Comparison of ENCODE assay signal across 10 mouse cellular contexts in genomic region chr3:96486064-96486827, GRCm38 (mm10). TPM values are rescaled to one million over a fixed set of nuclear protein-coding genes. Genes with fewer than 3 reads are reported as not detected.
DNase-seq lines count a peak whose midpoint lies in the region; ATAC-seq and TF ChIP-seq lines count a peak whose summit lies in the region.
"Not testable (repeated sequence)": the region's sequence is repeated elsewhere in the genome, so short reads cannot be mapped to it uniquely, and the experiment has no call there.
"Had no signal": no experiment of that assay in that cellular context is flagged by ENCODE, and none has a peak within 500 bp of the region (broad histone marks: within the 10 kb centered on the region; RNA-seq: fewer than 3 reads in every experiment).

No protein-coding gene starts in this region.

- H3K4me1 ChIP-seq in brown adipose tissue, adult 24 weeks (ENCODE audit: control insufficient read depth, insufficient read depth, insufficient read length, low read length); forebrain, embryonic 14.5 days (ENCODE audit: control insufficient read depth, insufficient read depth, low read length); intestine, embryonic 15.5 days (replicated peaks); liver, adult 2 months (ENCODE audit: control insufficient read depth, insufficient read depth, low read length): not testable (repeated sequence)
- H3K4me1 ChIP-seq in heart, embryonic 15.5 days (replicated peaks) = peaks cover 18% of the 10 kb centered on the region

- not testable (repeated sequence) for H3K79me2 ChIP-seq in liver, adult 2 months (ENCODE audit: control insufficient read depth, insufficient read depth, low read length); myocyte (ENCODE audit: control insufficient read depth, insufficient read depth)

- not testable (repeated sequence) for TF ChIP-seq POLR2A in liver, adult 2 months (IDR thresholded peaks at IDR 0.05; ENCODE audit: extremely low read depth, insufficient read depth, low read length); myocyte (IDR thresholded peaks at IDR 0.05; ENCODE audit: insufficient read length, low read depth)

- DNase-seq in forebrain, embryonic 14.5 days (ENCODE audit: low spot score); liver, adult 2 months (ENCODE audit: extremely low read depth, low read depth, low spot score): not testable (repeated sequence)
- peak; percentile 22 for DNase-seq in lung, postnatal 25 days (ENCODE audit: low spot score)

- H3K27me3 ChIP-seq in forebrain, embryonic 14.5 days (replicated peaks; ENCODE audit: control insufficient read depth, insufficient read depth, low read length); heart, embryonic 15.5 days; intestine, embryonic 15.5 days (replicated peaks); liver, adult 2 months (ENCODE audit: control insufficient read depth, insufficient read depth, low read length); myocyte (ENCODE audit: control insufficient read depth, insufficient read depth, insufficient read length): not testable (repeated sequence)

- ATAC-seq in forebrain, embryonic 14.5 days = peak; percentile 30
- ATAC-seq in heart, embryonic 15.5 days (replicated peaks; ENCODE audit: insufficient number of reproducible peaks, insufficient read depth, low FRiP score, low read depth) = peak; percentile 32
- ATAC-seq in intestine, embryonic 15.5 days = peak; percentile 73

- not testable (repeated sequence) for TF ChIP-seq CTCF in liver, adult 2 months (IDR thresholded peaks at IDR 0.05; ENCODE audit: low read depth, low read length)

- not testable (repeated sequence) for H3K36me3 ChIP-seq in forebrain, embryonic 14.5 days (ENCODE audit: control insufficient read depth, insufficient read depth, low read length); heart, embryonic 15.5 days; intestine, embryonic 15.5 days; liver, adult 2 months (ENCODE audit: control insufficient read depth, insufficient read depth, low read length); myocyte (ENCODE audit: control insufficient read depth, insufficient read depth)

- WGBS in forebrain, embryonic 14.5 days = 2% methylated on average over 3 of the region's 34 CpGs
- 4% methylated on average over 4 of the region's 34 CpGs for WGBS in heart, embryonic 15.5 days
- WGBS in intestine, embryonic 15.5 days = 0% methylated on average over 5 of the region's 34 CpGs
- 0% methylated on average over 5 of the region's 34 CpGs for WGBS in liver, adult 2 months

- H3K27ac ChIP-seq in brown adipose tissue, adult 24 weeks (replicated peaks; ENCODE audit: low read depth, low read length); forebrain, embryonic 14.5 days (ENCODE audit: low read depth, low read length); heart, embryonic 15.5 days; intestine, embryonic 15.5 days: not testable (repeated sequence)
- H3K27ac ChIP-seq in liver, adult 2 months (replicated peaks; ENCODE audit: insufficient read depth, low read depth, low read length) = 0 out of 2 replicates have a peak overlapping the region, but pooled peaks have one; percentile 29

- not testable (repeated sequence) for H3K9me3 ChIP-seq in forebrain, embryonic 14.5 days (replicated peaks; ENCODE audit: control insufficient read depth, low read length); heart, embryonic 15.5 days (replicated peaks); intestine, embryonic 15.5 days

- not testable (repeated sequence) for H3K9ac ChIP-seq in forebrain, embryonic 14.5 days (ENCODE audit: low read length); heart, embryonic 15.5 days; intestine, embryonic 15.5 days; liver, adult 2 months (ENCODE audit: low read depth, low read length)

- 0 out of 2 replicates have a peak overlapping the region, but pooled peaks have one; percentile 10 for H3K4me3 ChIP-seq in brown adipose tissue, adult 24 weeks (ENCODE audit: insufficient read depth, low read depth, low read length)
- not testable (repeated sequence) for H3K4me3 ChIP-seq in forebrain, embryonic 14.5 days (ENCODE audit: low read depth, low read length); heart, embryonic 15.5 days; intestine, embryonic 15.5 days (replicated peaks); liver, adult 2 months (ENCODE audit: insufficient read depth, low read depth, low read length); myocyte

- not testable (repeated sequence) for H3K4me2 ChIP-seq in forebrain, embryonic 14.5 days (ENCODE audit: low read length); intestine, embryonic 15.5 days (replicated peaks)
- peak overlapping the region; percentile 41; the same call in 1 of the 2 replicates for H3K4me2 ChIP-seq in heart, embryonic 15.5 days
- H3K4me2 ChIP-seq in myocyte (ENCODE audit: low read depth) = peak overlapping the region; percentile 52

- not testable (repeated sequence) for H3ac ChIP-seq in myocyte (ENCODE audit: control insufficient read depth, insufficient read length)

RNA-seq across cellular contexts. Expression of gene BC107364, which starts 34.1 kb away (rescaled TPM):
- polyA plus RNA-seq in brown adipose tissue, adult 24 weeks (2012; ENCODE audit: insufficient read depth, insufficient read length, missing spikeins) = not detected in 2 replicates
- not detected in 2 replicates for polyA plus RNA-seq in forebrain, embryonic 14.5 days (2014; fragmentation: Nextera tagmentation; extraction: Ambion mirVana)
- polyA plus RNA-seq in heart, embryonic 15.5 days (2015; fragmentation: Nextera tagmentation; extraction: Ambion mirVana) = 0.53 and 1.0 TPM in 2 replicates
- polyA plus RNA-seq in intestine, embryonic 15.5 days (2015; fragmentation: Nextera tagmentation; extraction: Ambion mirVana) = 0.14 and 0.20 TPM in 2 replicates
- not detected in 2 replicates for total RNA-seq in liver, adult 2 months (2014; rRNA removed)
- polyA plus RNA-seq in liver, adult 2 months (2012; rRNA removed) = not detected in 2 replicates
- polyA plus RNA-seq in myocyte (2012; fragmentation: generic; extraction: Trizol) = not detected
- total RNA-seq: adrenal gland, postnatal 25 days; layer of hippocampus, postnatal 10 days; left cerebral cortex, postnatal 4 days had no signal

RNA-seq across cellular contexts. Expression of gene Hfe2, which starts 38.7 kb away (rescaled TPM):
- 5.4 and 8.2 TPM in 2 replicates for polyA plus RNA-seq in brown adipose tissue, adult 24 weeks (2012; ENCODE audit: insufficient read depth, insufficient read length, missing spikeins)
- 0.41 and 0.52 TPM in 2 replicates for polyA plus RNA-seq in forebrain, embryonic 14.5 days (2014; fragmentation: Nextera tagmentation; extraction: Ambion mirVana)
- 7.9 and 8.0 TPM in 2 replicates for polyA plus RNA-seq in heart, embryonic 15.5 days (2015; fragmentation: Nextera tagmentation; extraction: Ambion mirVana)
- 0.29 and 0.37 TPM in 2 replicates for polyA plus RNA-seq in intestine, embryonic 15.5 days (2015; fragmentation: Nextera tagmentation; extraction: Ambion mirVana)
- total RNA-seq in liver, adult 2 months (2014; rRNA removed) = 29.6 and 36.4 TPM in 2 replicates
- polyA plus RNA-seq in liver, adult 2 months (2012; rRNA removed) = 93.8 and 98.4 TPM in 2 replicates
- 116 TPM for polyA plus RNA-seq in myocyte (2012; fragmentation: generic; extraction: Trizol)
- total RNA-seq: adrenal gland, postnatal 25 days had no signal

Comparison
In these comparisons a context has a peak if more than half of its experiments do, and no peak if none do; other contexts are left out.
1. RNA of gene Hfe2, which starts 38.7 kb away (polyA plus RNA-seq): 116 TPM in myocyte (single experiment) and 93.8 to 98.4 TPM in liver, adult 2 months; 7.9 to 8.0 TPM in heart, embryonic 15.5 days, 5.4 to 8.2 TPM in brown adipose tissue, adult 24 weeks, 0.41 to 0.52 TPM in forebrain, embryonic 14.5 days and 0.29 to 0.37 TPM in intestine, embryonic 15.5 days; every median in the first group is over 10 times any median in the second.
2. Peak in every context shown above with its lines, with median percentiles within 50 percentile points of each other: ATAC-seq.